11 mouse cellular contexts compared by ENCODE assay signal in genomic region chr17:45550253-45550652, GRCm38 (mm10). TPM values are rescaled to one million over a fixed set of nuclear protein-coding genes. Genes with fewer than 3 reads are reported as not detected.
DNase-seq lines count a peak whose midpoint lies in the region; ATAC-seq lines count a peak whose summit lies in the region.
"Had no signal": no experiment of that assay in that cellular context is flagged by ENCODE, and none has a peak within 500 bp of the region (broad histone marks: within the 10 kb centered on the region; RNA-seq: fewer than 3 reads in every experiment).

No protein-coding gene starts in this region.

- H3K4me2 ChIP-seq in heart, embryonic 16.5 days (ENCODE audit: low read depth, low read length): peak overlapping the region; percentile 99
- H3K4me2 ChIP-seq in forebrain, embryonic 16.5 days (ENCODE audit: low read length): peak overlapping the region; percentile 75; the same call in 1 of the 2 replicates
- peak overlapping the region; percentile 94 for H3K4me2 ChIP-seq in limb, embryonic 15.5 days

- WGBS in heart, embryonic 16.5 days: 34% methylated on average over 5 of the region's 5 CpGs
- WGBS in forebrain, embryonic 16.5 days: 30% methylated on average over 5 of the region's 5 CpGs
- 35% methylated on average over 5 of the region's 5 CpGs for WGBS in limb, embryonic 15.5 days

- H3K27me3 ChIP-seq in heart, embryonic 16.5 days (ENCODE audit: control insufficient read depth, insufficient read depth, low read length): peaks cover 48% of the 10 kb centered on the region
- peaks cover 9% of the 10 kb centered on the region; the same call in 1 of the 2 replicates for H3K27me3 ChIP-seq in forebrain, embryonic 16.5 days (replicated peaks; ENCODE audit: control insufficient read depth, insufficient read depth, low read length)
- peaks cover 39% of the 10 kb centered on the region for H3K27me3 ChIP-seq in limb, embryonic 15.5 days

- no peaks in the 10 kb centered on the region for H3K36me3 ChIP-seq in heart, embryonic 16.5 days (ENCODE audit: control insufficient read depth, insufficient read depth)
- peaks cover 7% of the 10 kb centered on the region for H3K36me3 ChIP-seq in forebrain, embryonic 16.5 days (ENCODE audit: control insufficient read depth, insufficient read depth)
- 0 out of 2 replicates have a peak, but pooled peaks cover 4% of the 10 kb centered on the region for H3K36me3 ChIP-seq in limb, embryonic 15.5 days

- no peak overlapping the region; the same call in 1 of the 2 replicates for H3K4me3 ChIP-seq in heart, embryonic 16.5 days (ENCODE audit: low read length)
- H3K4me3 ChIP-seq in forebrain, embryonic 16.5 days (replicated peaks; ENCODE audit: low read length): no peak overlapping the region; the same call in 1 of the 2 replicates
- H3K4me3 ChIP-seq in limb, embryonic 15.5 days: no peak overlapping the region

- no peak for DNase-seq in heart, postnatal 14 days
- DNase-seq in cerebellum, postnatal 10 days: peak; percentile 47 to 48
- DNase-seq in spleen, postnatal 14 days (ENCODE audit: low spot score in 2 of 2): no peak
- no peak for DNase-seq in retina, embryonic 14.5 days (ENCODE audit: low spot score)
- DNase-seq: adrenal gland, adult 2 months; lung, postnatal 4 days had no signal

- H3K9me3 ChIP-seq in heart, embryonic 16.5 days (replicated peaks; ENCODE audit: control insufficient read depth, low read length): no peaks in the 10 kb centered on the region
- no peaks in the 10 kb centered on the region for H3K9me3 ChIP-seq in forebrain, embryonic 16.5 days (ENCODE audit: control insufficient read depth, low read length)
- no peaks in the 10 kb centered on the region for H3K9me3 ChIP-seq in limb, embryonic 15.5 days

- no peak for ATAC-seq in heart, embryonic 16.5 days (replicated peaks; ENCODE audit: extremely low read depth, insufficient read depth, low FRiP score)
- no peak for ATAC-seq in forebrain, embryonic 16.5 days
- no peak for ATAC-seq in limb, embryonic 15.5 days (ENCODE audit: insufficient number of reproducible peaks, low FRiP score, low TSS enrichment, low read depth)
- ATAC-seq in granulocyte monocyte progenitor cell, adult 5-6 weeks (replicated peaks; ENCODE audit: poor library complexity, severe bottlenecking): no peak

- intact Hi-C loops in heart, postnatal 14 days (cut with DNase I): no loop called here

- H3K9ac ChIP-seq in heart, embryonic 16.5 days (ENCODE audit: low read length): 0 out of 2 replicates have a peak overlapping the region, but pooled peaks have one; percentile 21
- no peak overlapping the region; the same call in 1 of the 2 replicates for H3K9ac ChIP-seq in forebrain, embryonic 16.5 days (replicated peaks; ENCODE audit: low read depth, low read length)
- no peak overlapping the region for H3K9ac ChIP-seq in limb, embryonic 15.5 days

- peaks cover 17% of the 10 kb centered on the region for H3K4me1 ChIP-seq in heart, embryonic 16.5 days (ENCODE audit: control insufficient read depth, insufficient read depth, low read length)
- peaks cover 26% of the 10 kb centered on the region for H3K4me1 ChIP-seq in forebrain, embryonic 16.5 days (replicated peaks; ENCODE audit: control insufficient read depth, insufficient read depth, low read length)
- H3K4me1 ChIP-seq in limb, embryonic 15.5 days: peaks cover 28% of the 10 kb centered on the region

- H3K27ac ChIP-seq in heart, embryonic 16.5 days (ENCODE audit: low read length): no peak overlapping the region
- no peak overlapping the region for H3K27ac ChIP-seq in forebrain, embryonic 16.5 days (ENCODE audit: low read length)
- no peak overlapping the region for H3K27ac ChIP-seq in limb, embryonic 15.5 days

RNA-seq across cellular contexts. Expression of gene Tmem151b, which starts 0.8 kb away (rescaled TPM):
- 1.2 and 1.9 TPM in 2 replicates for polyA plus RNA-seq in heart, embryonic 16.5 days (2015; fragmentation: Nextera tagmentation; extraction: Ambion mirVana)
- total RNA-seq in heart, postnatal 14 days (2021): under 1 TPM; 0.07 to 0.49 TPM
- polyA plus RNA-seq in forebrain, embryonic 16.5 days (2015; fragmentation: Nextera tagmentation; extraction: Ambion mirVana): 37.4 and 41.3 TPM in 2 replicates
- polyA plus RNA-seq in limb, embryonic 15.5 days (2015; fragmentation: Nextera tagmentation; extraction: Ambion mirVana): 2.9 and 4.7 TPM in 2 replicates
- not detected in 2 replicates for total RNA-seq in granulocyte monocyte progenitor cell, adult 5-6 weeks (2014; fragmentation: Nextera tagmentation)
- total RNA-seq in granulocyte monocyte progenitor cell, adult 5-6 weeks (2017): not detected in 2 replicates

RNA-seq across cellular contexts. Expression of gene Nfkbie, which starts 5.2 kb away (rescaled TPM):
- 5.3 and 10.9 TPM in 2 replicates for polyA plus RNA-seq in heart, embryonic 16.5 days (2015; fragmentation: Nextera tagmentation; extraction: Ambion mirVana)
- 1 to 10 TPM; 1.5 to 2.1 TPM for total RNA-seq in heart, postnatal 14 days (2021)
- polyA plus RNA-seq in forebrain, embryonic 16.5 days (2015; fragmentation: Nextera tagmentation; extraction: Ambion mirVana): 3.9 and 5.0 TPM in 2 replicates
- polyA plus RNA-seq in limb, embryonic 15.5 days (2015; fragmentation: Nextera tagmentation; extraction: Ambion mirVana): 5.9 and 6.1 TPM in 2 replicates
- total RNA-seq in granulocyte monocyte progenitor cell, adult 5-6 weeks (2014; fragmentation: Nextera tagmentation): 4.6 and 7.8 TPM in 2 replicates
- total RNA-seq in granulocyte monocyte progenitor cell, adult 5-6 weeks (2017): 4.9 and 6.0 TPM in 2 replicates

RNA-seq across cellular contexts. Expression of gene Slc35b2, which starts 13.4 kb away (rescaled TPM):
- 89.4 and 89.9 TPM in 2 replicates for polyA plus RNA-seq in heart, embryonic 16.5 days (2015; fragmentation: Nextera tagmentation; extraction: Ambion mirVana)
- 10 to 100 TPM; 28.8 to 29.9 TPM for total RNA-seq in heart, postnatal 14 days (2021)
- polyA plus RNA-seq in forebrain, embryonic 16.5 days (2015; fragmentation: Nextera tagmentation; extraction: Ambion mirVana): 91.5 and 93.3 TPM in 2 replicates
- 139 and 142 TPM in 2 replicates for polyA plus RNA-seq in limb, embryonic 15.5 days (2015; fragmentation: Nextera tagmentation; extraction: Ambion mirVana)
- 88.5 and 124 TPM in 2 replicates for total RNA-seq in granulocyte monocyte progenitor cell, adult 5-6 weeks (2014; fragmentation: Nextera tagmentation)
- 39.3 and 77.1 TPM in 2 replicates for total RNA-seq in granulocyte monocyte progenitor cell, adult 5-6 weeks (2017)

RNA-seq across cellular contexts. Expression of gene Hsp90ab1, which starts 22.8 kb away (rescaled TPM):
- 1,191 and 1,235 TPM in 2 replicates for polyA plus RNA-seq in heart, embryonic 16.5 days (2015; fragmentation: Nextera tagmentation; extraction: Ambion mirVana)
- total RNA-seq in heart, postnatal 14 days (2021): 100 to 1,000 TPM; 897 to 986 TPM
- 1,528 and 1,563 TPM in 2 replicates for polyA plus RNA-seq in forebrain, embryonic 16.5 days (2015; fragmentation: Nextera tagmentation; extraction: Ambion mirVana)
- polyA plus RNA-seq in limb, embryonic 15.5 days (2015; fragmentation: Nextera tagmentation; extraction: Ambion mirVana): 1,467 and 1,497 TPM in 2 replicates
- 1,977 and 2,073 TPM in 2 replicates for total RNA-seq in granulocyte monocyte progenitor cell, adult 5-6 weeks (2014; fragmentation: Nextera tagmentation)
- total RNA-seq in granulocyte monocyte progenitor cell, adult 5-6 weeks (2017): 2,383 and 2,522 TPM in 2 replicates

RNA-seq across cellular contexts. Expression of gene Tcte1, which starts 27.0 kb away (rescaled TPM):
- polyA plus RNA-seq in heart, embryonic 16.5 days (2015; fragmentation: Nextera tagmentation; extraction: Ambion mirVana): 0.49 and 0.63 TPM in 2 replicates
- total RNA-seq in heart, postnatal 14 days (2021): under 1 TPM in 1 of 2 experiments, not detected in 1; 0.12 TPM
- polyA plus RNA-seq in forebrain, embryonic 16.5 days (2015; fragmentation: Nextera tagmentation; extraction: Ambion mirVana): 4.7 and 4.8 TPM in 2 replicates
- polyA plus RNA-seq in limb, embryonic 15.5 days (2015; fragmentation: Nextera tagmentation; extraction: Ambion mirVana): 0.17 and 0.19 TPM in 2 replicates
- total RNA-seq in granulocyte monocyte progenitor cell, adult 5-6 weeks (2014; fragmentation: Nextera tagmentation): not detected in 2 replicates
- not detected in 2 replicates for total RNA-seq in granulocyte monocyte progenitor cell, adult 5-6 weeks (2017)
- total RNA-seq: adrenal gland, adult 2 months; CH12.LX had no signal
- polyA plus RNA-seq: adrenal gland, adult 2 months had no signal

Comparison
In these comparisons a context has a peak if more than half of its experiments do, and no peak if none do; other contexts are left out.
1. DNase-seq: peak in cerebellum, postnatal 10 days (2 of 2); none in heart, postnatal 14 days (0 of 2), spleen, postnatal 14 days (0 of 2) and retina, embryonic 14.5 days (single experiment).
2. Peak in every context shown above with its lines, with median percentiles within 50 percentile points of each other: H3K4me2 ChIP-seq.